Mouse (Mus musculus) lung, adult 2 months (tissue): ENCODE data around the gene Ncf1. TPM values are rescaled to one million over a fixed set of nuclear protein-coding genes. Genes with fewer than 3 reads are reported as not detected.

Experiments used
- DNase-seq: peaks from one replicate; pipeline ENCODE4 v3.0.0; 2022
- H3K4me1 ChIP-seq: fragments of 200-500 bp; 2 replicates; pipeline ENCODE4 v1.6.1; 2011; ENCODE audit warnings: low read length; ENCODE audit not compliant: control insufficient read depth, insufficient read depth
- H3K4me3 ChIP-seq: fragments of 200-500 bp; replicated peaks from 2 replicates; pipeline ENCODE3; 2011; ENCODE audit warnings: low read depth, mild to moderate bottlenecking, control low read depth, low read length; ENCODE audit errors: extremely low read depth
- CTCF ChIP-seq: fragments of 200-500 bp; IDR thresholded peaks from 2 replicates; pipeline ENCODE4 v1.5.1; 2011; ENCODE audit warnings: mild to moderate bottlenecking, low read length, control low read depth; ENCODE audit not compliant: insufficient read depth
- POLR2A ChIP-seq: fragments of 200-500 bp; IDR thresholded peaks from 2 replicates; pipeline ENCODE4 v1.6.1; 2011; ENCODE audit warnings: low read depth, mild to moderate bottlenecking, control low read depth, low read length, borderline replicate concordance; ENCODE audit errors: extremely low read depth
- WGBS: fragments of 180-500 bp; shearing (Covaris S2); methylation state at CpG from one replicate; pipeline ENCODE4 v1.1.7; 2018; 5-methylcytosine and 5-hydroxymethylcytosine counted together
- polyA plus RNA-seq: library from polyadenylated mRNA; depleted of rRNA; stranded (reverse); fragments of >200 nt; gene quantifications from 2 replicates; pipeline ENCODE4 v1.2.3, GENCODE M21; 2012

The Ncf1 gene
- polyA plus RNA-seq, 1 experiment = 32.0 TPM

DNA sequence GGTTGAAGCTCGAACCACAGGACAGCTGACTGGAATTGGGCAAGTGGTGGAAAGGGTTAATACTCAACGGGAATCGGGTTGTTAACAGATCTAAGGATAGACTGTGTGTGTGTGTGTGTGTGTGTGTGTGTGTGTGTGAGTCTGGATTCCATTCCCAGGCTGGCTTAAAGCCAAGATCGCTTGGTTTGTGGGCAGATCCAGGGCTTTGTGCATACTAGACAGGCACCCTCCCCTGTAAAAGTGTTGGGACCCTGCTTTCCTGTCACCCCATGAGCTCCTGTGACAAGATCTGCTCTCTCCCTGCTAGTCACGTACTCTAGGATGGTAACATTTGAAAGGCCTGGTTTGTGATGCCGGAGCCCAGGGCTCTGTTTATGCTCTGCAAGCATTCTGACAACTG lies 5.7 kb upstream of the Ncf1 start:
- TF ChIP-seq POLR2A (no peak), CTCF (no peak)
- DNase-seq = no peak
- 21% methylated on average over 6 of the region's 6 CpGs for WGBS
- no peak overlapping the region for H3K4me3 ChIP-seq
- H3K4me1 ChIP-seq = peaks cover 29% of the 10 kb centered on the region

DNA sequence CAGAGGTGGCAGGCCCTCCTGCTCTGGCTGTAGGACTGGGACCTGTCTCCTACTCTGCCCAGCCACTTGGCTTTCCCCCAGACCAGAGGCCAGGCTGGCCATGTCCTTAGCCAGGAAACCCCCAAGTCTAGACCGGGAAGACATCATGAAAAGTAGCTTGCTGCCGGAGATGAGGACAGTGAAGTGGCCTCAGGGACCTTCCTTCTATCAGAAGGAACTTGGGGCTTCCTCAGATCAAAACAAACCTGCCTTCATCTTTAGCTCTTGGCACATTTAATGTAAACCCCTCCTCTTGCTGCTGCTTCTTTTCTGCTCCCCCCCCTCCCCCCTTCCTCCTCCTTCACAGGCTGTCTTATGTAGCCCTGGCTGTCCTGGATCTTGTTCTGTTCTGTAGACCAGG lies 4.8 kb upstream of the Ncf1 start:
- Histone ChIP-seq H3K4me3 (no peak overlapping the region), H3K4me1 (peaks cover 29% of the 10 kb centered on the region)
- 33% methylated on average over 2 of the region's 2 CpGs for WGBS
- TF ChIP-seq POLR2A = no peak
- TF ChIP-seq CTCF = no peak
- no peak for DNase-seq

- TF ChIP-seq CTCF = no peak
- no peak for TF ChIP-seq POLR2A
- DNase-seq = no peak
- H3K4me1 ChIP-seq = peaks cover 29% of the 10 kb centered on the region
- 16% methylated on average over 7 of the region's 7 CpGs for WGBS
- no peak overlapping the region for H3K4me3 ChIP-seq
These were observed 3.8 kb upstream of the Ncf1 start for GRCm38 (mm10) chr5:134233244-134233651.

DNA sequence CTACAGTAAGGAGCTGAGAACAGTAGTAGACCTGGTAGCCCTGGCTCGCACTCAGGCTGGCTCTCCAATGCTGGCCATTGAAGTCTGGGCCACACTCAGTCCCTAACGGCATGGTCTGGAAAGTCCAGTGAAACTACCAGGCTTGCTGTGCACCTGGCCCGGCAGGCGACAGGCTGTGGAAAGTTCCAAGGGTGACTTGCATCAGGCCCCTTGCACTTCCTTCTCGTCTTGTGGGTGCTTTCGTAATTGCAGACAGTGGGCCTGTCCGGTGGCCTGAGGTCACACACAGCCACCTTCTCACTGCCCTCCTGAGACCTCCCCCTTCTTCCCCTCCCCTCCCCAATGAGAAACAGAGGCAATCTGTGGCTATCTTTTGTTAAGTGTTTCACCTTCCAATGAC lies 3.1 kb upstream of the Ncf1 start:
- Histone ChIP-seq H3K4me3 (no peak overlapping the region), H3K4me1 (peaks cover 31% of the 10 kb centered on the region)
- DNase-seq = peak; percentile 59
- TF ChIP-seq CTCF (no peak), POLR2A (peak; percentile 62; the same call in 1 of the 2 replicates)
- WGBS = 9% methylated on average over 7 of the region's 7 CpGs

DNA sequence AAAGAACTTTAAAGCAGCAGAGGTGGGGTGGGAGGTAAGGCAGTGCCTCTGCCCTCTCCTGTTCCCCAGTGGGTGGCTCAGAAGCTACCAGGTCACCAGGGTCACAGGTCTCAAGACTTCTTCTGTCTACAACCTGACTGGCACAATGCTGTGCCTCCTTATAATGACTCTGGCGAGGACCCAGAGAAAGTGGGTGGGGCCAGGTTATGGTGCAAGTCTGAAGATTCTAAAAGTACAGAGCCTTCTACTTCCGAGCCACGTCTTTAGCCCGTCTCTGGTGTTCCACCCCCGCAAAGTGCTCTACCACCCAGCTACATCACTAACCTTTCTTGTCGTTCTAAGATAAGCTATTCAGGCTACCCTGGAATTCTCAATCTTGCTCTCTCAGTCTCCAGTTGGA lies 2.7 kb upstream of the Ncf1 start:
- Histone ChIP-seq H3K4me3 (no peak overlapping the region), H3K4me1 (peaks cover 33% of the 10 kb centered on the region)
- TF ChIP-seq POLR2A (peak; percentile 17; the same call in 1 of the 2 replicates), CTCF (no peak)
- DNase-seq = peak; percentile 54
- 27% methylated on average over 6 of the region's 6 CpGs for WGBS

DNA sequence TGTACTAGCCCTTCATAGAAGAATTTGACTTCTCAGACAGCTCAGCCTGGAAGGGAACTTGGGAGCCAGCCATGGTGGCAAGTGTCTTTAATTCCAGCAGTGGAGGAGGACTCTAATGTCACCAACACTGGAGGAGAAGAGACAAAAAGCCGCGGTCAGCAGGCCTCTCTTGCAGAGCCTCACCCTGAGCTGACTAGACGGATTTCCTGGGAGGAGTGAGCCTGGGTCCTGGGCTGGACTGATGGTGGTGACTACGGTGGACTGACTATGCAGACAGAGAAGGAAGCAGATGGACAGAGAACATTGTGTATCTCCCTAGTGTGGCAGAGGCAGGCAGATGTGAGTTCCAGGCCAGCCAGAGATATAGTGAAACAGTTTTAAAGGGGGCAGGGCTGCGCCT lies 2.0 kb upstream of the Ncf1 start:
- H3K4me3 ChIP-seq = no peak overlapping the region
- H3K4me1 ChIP-seq = peaks cover 37% of the 10 kb centered on the region
- no peak for TF ChIP-seq CTCF
- no peak for TF ChIP-seq POLR2A
- DNase-seq = no peak
- 43% methylated on average over 5 of the region's 5 CpGs for WGBS

- no peak for TF ChIP-seq POLR2A
- WGBS = 49% methylated on average over 6 of the region's 6 CpGs
- DNase-seq = peak; percentile 44
- Histone ChIP-seq H3K4me3 (peak overlapping the region; percentile 25), H3K4me1 (peaks cover 18% of the 10 kb centered on the region)
These were observed 1.2 kb downstream of the Ncf1 start for GRCm38 (mm10) chr5:134228249-134228638.

DNA sequence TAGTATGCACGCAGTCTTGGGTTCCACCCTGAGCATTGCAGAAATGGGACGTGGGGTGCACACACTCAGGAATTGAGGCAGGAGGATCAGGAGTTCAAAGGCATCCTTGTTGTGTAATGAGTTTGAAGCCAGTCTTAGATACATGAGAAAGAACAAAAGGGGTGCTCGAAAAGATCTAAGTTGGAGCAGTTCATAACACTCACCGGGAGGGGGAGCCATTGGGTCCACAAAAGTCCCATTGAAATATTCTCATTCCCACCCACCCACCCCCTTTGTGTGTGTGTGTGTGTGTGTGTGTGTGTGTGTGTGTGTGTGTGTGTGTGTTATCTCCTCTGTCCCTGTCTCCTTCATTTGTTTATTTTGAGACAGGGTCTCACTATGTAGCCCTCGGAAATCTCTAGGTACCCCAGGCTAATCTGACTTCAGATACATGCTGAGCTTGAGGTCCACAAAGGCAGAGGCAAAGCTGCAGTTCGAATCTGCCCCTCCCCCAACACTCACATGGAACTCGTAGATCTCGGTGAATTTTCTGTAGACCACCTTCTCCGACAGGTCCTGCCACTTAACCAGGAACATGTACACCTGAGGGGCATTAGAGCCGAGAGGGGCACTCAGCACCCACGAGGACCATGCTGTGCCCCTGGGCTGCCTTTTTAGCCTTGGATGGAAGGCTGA lies 1.7 kb downstream of the Ncf1 start:
- Histone ChIP-seq H3K4me1 (peaks cover 15% of the 10 kb centered on the region), H3K4me3 (peak overlapping the region; percentile 22)
- WGBS = 40% methylated on average over 11 of the region's 11 CpGs
- TF ChIP-seq CTCF (0 out of 2 replicates have a peak, but pooled peaks have one; percentile 21), POLR2A (no peak)
- DNase-seq = peak; percentile 41

GRCm38 (mm10) chr5:134226946-134227345 lies 2.5 kb downstream of the Ncf1 start:
- H3K4me3 ChIP-seq = no peak overlapping the region
- H3K4me1 ChIP-seq = peaks cover 8% of the 10 kb centered on the region
- 49% methylated on average over 12 of the region's 12 CpGs for WGBS
- DNase-seq = no peak
- TF ChIP-seq POLR2A = no peak
- no peak for TF ChIP-seq CTCF
